Mouse (Mus musculus): ENCODE results near the gene Vmn1r212.
"Not testable (repeated sequence)": the region's sequence is repeated elsewhere in the genome, so short reads cannot be mapped to it uniquely, and the experiment has no call there.

Vmn1r212 gene

GRCm38 (mm10) chr13:22884105-22884504 is at the start of gene Vmn1r212:
Gene Vmn1r212, minus strand, starts transcription at chr13:22884205.
- no peak for DNase-seq

- DNase-seq: no peak
Measured at GRCm38 (mm10) chr13:22879257-22879656, 4.7 kb downstream of the Vmn1r212 start.

- DNase-seq: no peak
Measured at GRCm38 (mm10) chr13:22857461-22857860, 26.5 kb downstream of the Vmn1r212 start, which contains the start of gene Vmn1r211. Gene Vmn1r211, minus strand, starts transcription at chr13:22857561.

- no peak for DNase-seq
Measured at GRCm38 (mm10) chr13:22854760-22855159, 29.2 kb downstream of the Vmn1r212 start.

- no peak for DNase-seq
Measured at GRCm38 (mm10) chr13:22846798-22847197, 37.2 kb downstream of the Vmn1r212 start.

GRCm38 (mm10) chr13:22844304-22844703 is 39.7 kb downstream of the Vmn1r212 start:
- not testable (repeated sequence) for DNase-seq

All from lung, postnatal 10 days (tissue).